Mouse (Mus musculus) thymus, postnatal 10 days (tissue): ENCODE results near the gene Zfp503.

Source experiments
- DNase-seq, 2 experiments: peaks; one replicate each; pipeline ENCODE4 v3.0.0; 2021; ENCODE audit warnings: low spot score in 2 of 2

The Zfp503 gene

DNA sequence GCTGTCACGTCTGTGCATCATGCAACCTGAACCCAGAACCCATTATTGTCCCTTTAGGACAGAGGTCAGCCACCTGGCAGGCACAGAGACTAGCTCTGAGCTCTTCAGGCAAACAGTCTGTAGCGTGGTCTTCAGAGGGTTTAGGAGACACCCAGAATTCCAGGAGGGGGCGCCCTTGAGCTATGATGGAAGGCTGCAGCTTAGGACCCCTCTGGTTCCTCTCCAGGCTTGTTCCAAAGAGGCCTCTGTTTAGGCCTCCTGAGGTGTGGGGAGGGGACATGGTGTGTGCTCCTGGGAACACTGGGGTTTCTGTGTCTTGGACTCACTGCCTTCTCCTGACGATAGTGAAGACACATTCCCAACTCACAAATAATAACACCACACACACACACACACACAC is 20.4 kb downstream of the Zfp503 start:
- DNase-seq: peak; percentile 25 to 79

DNA sequence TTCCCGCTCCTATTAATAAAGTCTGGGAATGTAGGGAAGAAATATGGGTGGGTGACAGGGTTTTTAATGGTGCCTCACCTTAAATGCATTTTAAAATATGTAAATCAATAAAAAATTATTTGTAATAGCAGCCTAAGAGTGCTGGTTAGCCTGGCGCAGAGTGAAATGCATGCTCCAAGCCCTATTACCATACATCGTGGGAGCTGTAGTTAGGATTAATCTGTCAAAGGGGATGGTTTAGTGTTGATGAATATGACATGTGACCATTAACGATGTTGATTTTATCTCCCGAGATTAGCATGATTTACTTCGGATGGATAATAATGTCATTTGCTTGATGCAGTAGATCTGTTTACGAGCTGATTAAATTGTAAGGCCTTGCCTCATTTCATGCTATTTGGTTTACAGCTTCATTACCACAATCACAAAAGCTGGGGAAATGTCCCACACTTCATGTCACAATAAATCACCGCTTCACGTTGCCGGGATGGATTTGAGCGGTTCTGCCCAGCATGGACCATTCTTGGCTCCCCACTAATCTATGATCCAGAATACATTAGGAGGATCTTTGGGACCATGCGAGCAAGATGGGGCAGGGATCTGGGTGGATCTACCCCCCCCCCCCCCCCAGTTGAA is 21.9 kb downstream of the Zfp503 start:
- DNase-seq: no peak

DNA sequence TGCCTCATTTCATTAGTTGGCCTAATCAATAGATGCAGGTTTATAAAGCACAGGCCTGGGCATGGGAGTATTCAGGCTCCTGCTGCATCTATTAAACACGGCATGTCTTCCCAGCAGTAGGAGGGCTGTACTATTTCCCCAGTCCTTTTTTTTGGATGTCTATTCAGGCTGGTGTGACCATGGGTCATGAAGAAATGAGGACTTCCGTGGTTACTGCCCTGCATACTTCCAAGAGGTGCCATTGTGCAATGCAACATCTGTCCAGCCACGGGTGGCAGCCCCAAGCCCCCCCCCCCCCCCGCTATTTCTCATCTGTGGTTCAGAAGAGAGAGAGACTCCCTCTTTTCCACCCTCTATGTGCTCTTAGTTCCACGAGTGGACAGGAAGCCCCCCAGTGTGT is 23.1 kb downstream of the Zfp503 start:
- no peak for DNase-seq

DNA sequence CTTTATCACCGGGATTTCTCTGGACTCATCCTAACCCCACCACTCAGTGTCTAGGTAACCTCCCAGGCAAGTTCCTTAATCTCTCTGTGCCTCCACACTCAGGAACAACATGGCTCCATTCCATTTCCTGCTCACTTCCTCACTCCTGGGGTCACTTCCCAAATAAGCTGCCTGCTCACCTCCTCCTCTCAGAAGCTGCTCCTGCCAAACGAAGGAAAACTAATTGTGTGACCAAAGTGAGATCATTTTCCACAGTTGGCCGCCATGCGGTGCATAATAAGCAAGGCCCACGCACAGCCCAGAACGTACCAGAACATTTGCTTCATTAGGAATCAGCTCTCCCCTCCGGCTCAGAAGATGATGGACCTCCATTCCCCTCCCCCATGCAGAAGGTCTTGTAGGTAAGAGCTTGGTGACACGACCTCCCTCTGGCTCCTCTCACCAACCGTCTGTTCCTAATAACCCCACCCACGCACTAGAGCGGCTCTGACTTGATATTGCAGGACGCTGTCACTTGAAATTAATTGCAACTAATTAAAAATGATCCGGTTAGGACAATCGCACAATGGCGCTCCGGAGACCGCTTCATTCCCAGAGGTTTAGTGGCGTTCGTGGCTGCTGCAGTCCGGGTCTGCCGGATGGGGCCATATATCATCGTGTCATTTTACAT is 26.9 kb downstream of the Zfp503 start:
- DNase-seq: no peak

DNA sequence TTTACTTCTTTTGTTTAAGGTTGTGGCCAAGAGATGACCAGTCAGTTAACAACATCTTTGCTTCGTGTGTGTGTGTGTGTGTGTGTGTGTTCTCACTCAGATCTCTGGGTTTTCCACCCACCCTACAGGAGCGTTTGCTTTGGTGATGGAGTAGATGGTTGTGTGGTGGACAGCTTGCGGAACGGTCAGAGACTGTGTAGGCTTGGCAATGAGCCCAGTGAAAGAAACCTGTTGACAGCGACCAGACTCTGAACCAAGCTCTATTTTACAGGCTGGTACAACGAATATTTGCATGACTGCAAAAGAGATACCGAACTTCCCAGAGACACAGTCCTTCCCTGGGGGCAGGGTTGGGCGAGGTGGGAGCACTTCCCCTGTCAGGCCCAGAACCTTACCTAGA is 30.2 kb downstream of the Zfp503 start:
- DNase-seq: no peak

DNA sequence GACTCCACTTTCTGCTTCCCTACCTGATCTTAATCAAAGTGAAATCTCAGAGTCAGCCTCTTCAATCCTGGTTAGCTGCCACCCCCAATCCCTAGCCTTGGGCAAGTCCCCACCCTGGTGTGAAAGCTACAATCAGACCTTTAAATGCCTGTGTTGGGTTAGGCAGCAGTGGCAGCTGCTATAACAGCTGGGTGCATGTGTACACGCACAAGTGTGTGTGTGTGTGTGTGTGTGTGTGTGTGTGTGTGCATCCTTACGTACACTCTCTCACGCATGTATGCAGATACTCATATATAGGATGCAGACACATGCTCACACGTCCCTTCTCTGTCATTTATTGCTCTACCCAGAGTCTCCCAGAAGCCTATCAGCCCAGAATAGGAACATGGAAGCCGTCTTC is 30.8 kb downstream of the Zfp503 start:
- DNase-seq: no peak

DNA sequence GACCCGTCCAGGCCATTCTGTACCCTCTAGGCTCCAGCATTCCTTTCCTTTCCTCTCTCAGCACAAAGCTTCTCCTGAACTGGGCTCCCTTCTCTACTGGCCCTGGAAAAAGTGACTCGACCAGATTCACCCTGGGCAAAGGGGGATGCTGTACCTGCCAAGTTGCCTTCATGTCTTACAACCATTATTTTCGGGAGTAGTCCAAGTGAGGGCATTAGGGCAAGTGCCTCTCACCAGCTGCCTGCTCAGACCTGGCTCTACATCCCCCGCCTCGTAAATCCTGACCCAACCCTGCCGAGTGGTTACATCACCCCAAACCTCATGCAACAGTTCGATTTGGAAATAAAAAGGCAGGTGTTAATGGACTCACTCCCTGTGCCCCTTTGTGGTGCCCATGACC is 36.9 kb downstream of the Zfp503 start:
- no peak for DNase-seq

DNA sequence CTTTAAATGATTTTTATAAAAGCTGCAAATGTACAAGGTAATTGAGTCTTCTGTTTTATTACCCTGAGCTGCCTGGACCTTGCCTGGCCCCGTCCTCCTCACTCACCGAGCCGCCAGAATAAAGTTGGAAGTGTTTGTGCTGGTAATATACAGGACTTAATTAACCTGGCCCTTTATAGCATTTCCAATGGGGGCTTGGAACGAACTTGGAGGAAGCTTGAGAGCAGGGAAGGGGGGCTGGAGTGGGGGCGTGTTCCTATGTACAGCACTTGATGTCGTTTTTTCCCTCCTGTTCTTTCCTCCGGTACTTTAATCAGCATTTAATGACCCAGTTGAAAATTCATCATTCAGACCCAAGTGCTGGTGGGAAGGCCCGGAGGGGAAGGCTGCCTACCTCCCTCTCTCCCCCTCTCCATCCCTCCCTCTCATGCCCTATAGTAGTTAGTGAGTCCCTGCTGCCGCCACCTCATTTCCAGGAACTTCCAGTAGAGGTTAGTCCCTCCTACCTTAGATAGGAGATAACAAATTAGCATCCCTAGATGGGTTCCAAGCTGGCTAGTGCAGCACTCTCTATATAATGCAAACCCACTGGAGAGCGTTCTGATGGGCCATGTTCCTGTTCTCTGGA is 37.4 kb downstream of the Zfp503 start:
- DNase-seq: no peak

DNA sequence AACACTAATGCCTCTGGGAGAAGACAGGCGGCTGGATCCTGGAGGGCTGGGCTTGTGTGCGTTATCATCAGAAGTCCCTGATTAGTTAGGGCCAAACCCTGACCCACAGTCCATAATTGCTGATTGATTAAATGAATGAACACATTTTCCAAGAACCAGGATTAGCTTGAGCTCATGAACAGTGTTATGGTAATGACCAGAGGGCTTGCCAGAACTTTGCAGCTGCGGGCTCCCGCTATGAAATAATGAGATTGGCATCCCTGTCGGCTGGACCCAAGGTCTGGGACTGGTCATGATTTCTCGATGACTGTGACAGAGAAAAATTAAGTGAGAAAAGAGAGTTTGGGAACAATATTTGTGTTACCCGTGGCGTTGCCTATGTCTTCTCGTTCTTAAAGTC is 44.5 kb downstream of the Zfp503 start:
- DNase-seq: no peak

DNA sequence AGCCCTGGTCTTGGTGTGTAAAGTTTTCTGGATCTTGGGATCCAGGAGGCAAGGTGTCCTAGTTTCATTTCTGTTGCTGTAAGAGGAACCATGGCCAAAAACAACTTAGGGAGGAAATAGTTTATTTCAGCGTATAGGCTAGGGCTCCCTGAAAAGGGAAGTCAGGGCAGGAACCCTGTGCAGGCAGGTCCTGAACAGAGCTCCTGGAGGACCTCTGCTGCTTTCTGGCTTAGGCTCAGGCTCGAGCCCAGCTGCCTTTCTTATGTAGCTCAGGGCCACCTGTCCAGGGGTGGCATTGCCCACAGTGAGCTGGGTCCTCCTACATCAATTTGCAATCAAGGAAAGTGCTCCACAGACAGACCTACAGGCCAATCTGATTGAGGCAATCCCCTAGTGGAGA is 47.8 kb downstream of the Zfp503 start:
- no peak for DNase-seq

DNA sequence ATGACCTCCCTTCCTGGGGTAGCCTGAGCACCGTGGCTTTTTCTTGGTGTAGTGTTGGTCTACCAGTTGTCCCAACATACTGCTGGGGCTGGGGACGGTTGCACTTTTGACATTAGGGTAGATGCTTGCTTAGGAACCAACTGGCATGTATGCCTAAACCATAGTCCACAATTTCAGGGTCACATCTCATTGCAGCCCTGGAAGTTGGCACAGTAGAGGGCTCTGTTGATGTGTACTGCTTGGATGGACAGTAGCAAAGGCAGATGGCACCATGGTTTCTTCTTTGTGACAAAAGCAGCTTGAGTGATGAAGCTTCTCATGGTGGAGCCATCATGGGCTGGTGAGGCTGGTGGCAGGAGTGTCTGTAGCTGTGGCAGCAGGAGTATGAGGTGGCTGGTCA is 52.3 kb downstream of the Zfp503 start:
- DNase-seq: no peak

DNA sequence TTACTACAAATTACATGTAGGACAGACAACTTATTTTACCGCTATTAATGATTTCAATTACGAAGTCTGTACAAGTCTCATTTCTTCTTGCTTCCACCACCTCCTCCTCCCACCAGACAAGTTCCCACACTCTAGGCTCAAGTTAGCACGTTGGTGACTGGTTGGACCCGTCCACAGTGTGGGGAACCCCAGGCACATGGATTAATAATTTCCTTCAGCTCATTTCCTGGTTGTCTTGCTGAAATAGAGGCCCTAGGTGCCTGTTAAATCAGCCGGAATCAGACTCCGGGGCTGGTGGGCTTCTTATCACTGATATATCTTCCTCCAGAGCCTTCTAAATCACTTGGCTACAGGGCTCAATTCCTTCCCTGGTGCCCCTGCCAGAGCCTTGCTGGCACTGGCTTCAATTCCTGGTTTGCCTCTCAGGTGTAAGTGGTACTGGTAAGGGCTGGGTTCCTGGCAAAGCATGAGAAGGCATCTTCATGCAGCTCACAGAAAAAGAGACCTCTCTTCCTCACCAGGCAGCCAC is 53.2 kb downstream of the Zfp503 start:
- no peak for DNase-seq
